Mouse (Mus musculus): ENCODE data around the gene Atoh8. TPM values are rescaled to one million over a fixed set of nuclear protein-coding genes. Genes with fewer than 3 reads are reported as not detected.

Gene Atoh8
- polyA plus RNA-seq, 1 experiment from 2014 or later = 20.6 TPM

DNA sequence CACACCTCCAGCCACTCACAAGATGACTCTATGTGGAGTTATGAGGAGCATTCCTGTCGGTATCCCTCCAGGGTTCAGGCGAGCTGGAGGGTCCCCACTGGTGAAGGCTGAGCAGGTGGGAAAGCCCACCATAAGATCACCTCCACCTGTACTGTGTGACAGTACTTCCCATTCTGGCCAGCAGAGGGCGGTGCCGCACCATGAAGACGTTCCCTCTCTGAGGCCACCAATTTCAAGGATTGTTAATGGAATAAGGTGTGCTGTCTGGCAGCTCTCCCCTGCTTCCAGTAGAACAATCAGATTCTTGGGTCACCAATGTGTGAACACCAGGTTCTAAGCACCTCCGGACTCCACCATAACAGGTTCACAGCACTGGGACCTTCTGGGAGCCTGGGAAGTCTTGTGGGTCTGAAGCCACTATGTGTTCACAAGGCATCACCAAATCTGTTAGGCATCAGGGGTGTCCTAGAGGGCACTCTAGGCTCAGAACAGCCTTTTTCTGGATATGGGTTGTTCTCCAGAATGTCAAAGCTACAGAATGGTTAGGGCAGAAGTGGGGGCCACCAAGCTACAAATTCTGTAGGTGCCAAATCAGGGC lies 49.4 kb downstream of the Atoh8 start:
- peak; percentile 64 for ATAC-seq

DNA sequence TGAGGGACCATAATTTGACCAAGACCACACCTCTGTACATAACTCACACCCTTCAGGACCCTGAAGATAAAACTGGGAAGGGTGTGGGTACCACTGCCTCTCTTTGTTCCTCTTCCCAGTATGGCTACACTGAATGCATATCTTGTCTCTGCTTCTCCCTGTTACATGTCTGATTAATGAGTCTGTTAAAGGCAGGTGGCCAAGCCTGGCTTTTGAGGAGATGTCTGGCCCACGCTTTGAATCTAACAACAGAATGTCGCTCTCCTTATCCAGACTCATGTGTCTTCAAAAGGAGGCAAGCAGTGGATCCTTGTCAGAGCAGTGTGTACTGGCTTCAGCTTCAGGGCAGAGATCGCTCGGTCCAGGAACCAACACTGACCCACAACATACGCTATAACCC lies 50.8 kb downstream of the Atoh8 start:
- 83% methylated on average over 5 of the region's 5 CpGs for WGBS
- ATAC-seq = no peak
- no peaks in the 10 kb centered on the region for H3K9me3 ChIP-seq (ENCODE audit: low read length)

More for the DNA sequence above, 49.4 kb downstream of the Atoh8 start:
- Histone ChIP-seq H3K27me3 (replicated peaks; ENCODE audit: insufficient read depth, low read length) (no peaks in the 10 kb centered on the region), H3K9me3 (ENCODE audit: low read length) (no peaks in the 10 kb centered on the region), H3K4me2 (replicated peaks; ENCODE audit: low read depth, low read length) (no peak overlapping the region), H3K4me1 (ENCODE audit: insufficient read depth, low read depth, low read length) (peaks cover 15% of the 10 kb centered on the region), H3K4me3 (ENCODE audit: low read depth, low read length) (no peak overlapping the region), H3K36me3 (ENCODE audit: insufficient read depth, low read length) (no peaks in the 10 kb centered on the region), H3K9ac (replicated peaks; ENCODE audit: low read depth) (no peak overlapping the region), H3K27ac (ENCODE audit: low read length) (no peak overlapping the region)
- TF ChIP-seq CTCF (IDR thresholded peaks at IDR 0.05) = peak; percentile 98
- TF ChIP-seq EP300 (IDR thresholded peaks at IDR 0.05) = no peak
- peak; percentile 81 for DNase-seq (ENCODE audit: low spot score)
- 3% methylated on average over 6 of the region's 6 CpGs for WGBS

DNA sequence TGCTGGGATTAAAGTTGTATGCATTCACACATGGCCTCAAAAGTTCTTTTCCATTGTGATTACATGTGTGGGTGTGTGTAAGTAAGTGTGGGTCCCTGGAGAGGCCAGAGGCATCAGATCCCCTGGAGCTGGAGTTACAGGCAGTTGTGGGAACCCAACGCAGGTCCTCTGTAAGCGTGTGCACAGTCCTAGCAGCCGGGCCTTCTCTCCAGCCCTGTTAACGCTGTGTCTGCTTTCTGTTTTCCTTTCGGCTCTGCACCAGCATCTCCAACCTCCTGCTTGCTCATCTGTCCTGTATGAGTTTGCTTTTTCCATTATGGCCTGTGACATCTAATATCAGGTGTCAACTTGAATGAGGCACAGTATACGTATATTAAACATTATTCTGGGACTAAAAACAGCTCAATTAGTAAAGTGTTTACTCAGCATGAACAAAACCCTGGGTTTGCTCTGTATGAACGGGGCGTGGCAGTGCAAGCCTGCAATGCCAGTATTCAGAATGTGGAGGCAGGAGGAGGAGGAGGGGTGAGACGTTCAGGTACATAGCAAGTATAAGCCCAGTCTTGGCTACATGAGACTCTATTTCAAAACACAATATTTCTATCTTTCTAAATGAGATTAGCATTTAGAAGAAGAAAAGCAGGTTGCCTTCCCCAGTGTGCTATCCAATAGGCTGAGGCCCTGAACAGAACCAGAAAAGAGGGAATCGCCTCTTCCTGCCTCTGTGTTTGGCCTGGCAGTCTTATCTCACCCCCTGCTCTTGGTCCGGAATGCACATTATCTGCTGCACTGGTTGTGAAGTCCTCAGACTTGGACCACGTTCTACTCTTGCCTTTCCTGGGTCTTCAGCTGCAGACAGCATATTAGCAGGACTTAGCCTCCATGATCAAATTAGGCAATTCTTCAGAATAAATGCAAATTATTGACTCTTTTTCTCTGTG lies 55.5 kb downstream of the Atoh8 start:
- no peak overlapping the region for H3K4me3 ChIP-seq (ENCODE audit: low read depth, low read length)
- H3K36me3 ChIP-seq (ENCODE audit: insufficient read depth, low read length) = no peaks in the 10 kb centered on the region
- TF ChIP-seq EP300 (IDR thresholded peaks at IDR 0.05) (no peak), CTCF (IDR thresholded peaks at IDR 0.05) (no peak)
- no peaks in the 10 kb centered on the region for H3K9me3 ChIP-seq (ENCODE audit: low read length)
- no peaks in the 10 kb centered on the region for H3K27me3 ChIP-seq (replicated peaks; ENCODE audit: insufficient read depth, low read length)
- no peak overlapping the region for H3K4me2 ChIP-seq (replicated peaks; ENCODE audit: low read depth, low read length)
- 55% methylated on average over 12 of the region's 12 CpGs for WGBS
- no peak overlapping the region for H3K9ac ChIP-seq (replicated peaks; ENCODE audit: low read depth)
- H3K27ac ChIP-seq (ENCODE audit: low read length) = 0 out of 2 replicates have a peak overlapping the region, but pooled peaks have one; percentile 11
- ATAC-seq (no peak), DNase-seq (ENCODE audit: low spot score) (peak; percentile 40)
- H3K4me1 ChIP-seq (ENCODE audit: insufficient read depth, low read depth, low read length) = peaks cover 11% of the 10 kb centered on the region; the same call in 1 of the 2 replicates

More for the DNA sequence above, 50.8 kb downstream of the Atoh8 start:
- H3K9ac ChIP-seq (replicated peaks; ENCODE audit: low read depth) = no peak overlapping the region
- DNase-seq (ENCODE audit: low spot score) = no peak
- H3K36me3 ChIP-seq (ENCODE audit: insufficient read depth, low read length) = no peaks in the 10 kb centered on the region
- no peak overlapping the region for H3K4me2 ChIP-seq (replicated peaks; ENCODE audit: low read depth, low read length)
- no peaks in the 10 kb centered on the region for H3K27me3 ChIP-seq (replicated peaks; ENCODE audit: insufficient read depth, low read length)
- no peak overlapping the region for H3K4me3 ChIP-seq (ENCODE audit: low read depth, low read length)
- H3K27ac ChIP-seq (ENCODE audit: low read length) = no peak overlapping the region
- peaks cover 21% of the 10 kb centered on the region for H3K4me1 ChIP-seq (ENCODE audit: insufficient read depth, low read depth, low read length)
- no peak for TF ChIP-seq EP300 (IDR thresholded peaks at IDR 0.05)
- no peak for TF ChIP-seq CTCF (IDR thresholded peaks at IDR 0.05)

GRCm38 (mm10) chr6:72179006-72179405 lies 56.4 kb downstream of the Atoh8 start:
- H3K4me2 ChIP-seq (replicated peaks; ENCODE audit: low read depth, low read length) = no peak overlapping the region
- ATAC-seq (peak; percentile 89), DNase-seq (ENCODE audit: low spot score) (peak; percentile 93)
- H3K4me1 ChIP-seq (ENCODE audit: insufficient read depth, low read depth, low read length) = peaks cover 11% of the 10 kb centered on the region; the same call in 1 of the 2 replicates
- no peaks in the 10 kb centered on the region for H3K27me3 ChIP-seq (replicated peaks; ENCODE audit: insufficient read depth, low read length)
- no peaks in the 10 kb centered on the region for H3K36me3 ChIP-seq (ENCODE audit: insufficient read depth, low read length)
- H3K9ac ChIP-seq (replicated peaks; ENCODE audit: low read depth) = no peak overlapping the region
- H3K9me3 ChIP-seq (ENCODE audit: low read length) = no peaks in the 10 kb centered on the region
- no peak overlapping the region for H3K27ac ChIP-seq (ENCODE audit: low read length)
- WGBS = 60% methylated on average over 3 of the region's 3 CpGs
- no peak for TF ChIP-seq CTCF (IDR thresholded peaks at IDR 0.05)
- TF ChIP-seq EP300 (IDR thresholded peaks at IDR 0.05) = peak; percentile 74
- no peak overlapping the region for H3K4me3 ChIP-seq (ENCODE audit: low read depth, low read length)

- peak; percentile 49 for ATAC-seq
- 46% methylated on average over 3 of the region's 3 CpGs for WGBS
- TF ChIP-seq EP300 (IDR thresholded peaks at IDR 0.05) (0 out of 2 replicates have a peak, but pooled peaks have one; percentile 14), CTCF (IDR thresholded peaks at IDR 0.05) (peak; percentile 13)
These were observed 58.0 kb downstream of the Atoh8 start for GRCm38 (mm10) chr6:72177417-72177816.

GRCm38 (mm10) chr6:72176004-72176403 lies 59.4 kb downstream of the Atoh8 start:
- Histone ChIP-seq H3K9me3 (ENCODE audit: low read length) (no peaks in the 10 kb centered on the region), H3K36me3 (ENCODE audit: insufficient read depth, low read length) (no peaks in the 10 kb centered on the region), H3K9ac (replicated peaks; ENCODE audit: low read depth) (0 out of 2 replicates have a peak overlapping the region, but pooled peaks have one; percentile 12), H3K4me3 (ENCODE audit: low read depth, low read length) (no peak overlapping the region), H3K27me3 (replicated peaks; ENCODE audit: insufficient read depth, low read length) (no peaks in the 10 kb centered on the region), H3K27ac (ENCODE audit: low read length) (no peak overlapping the region), H3K4me1 (ENCODE audit: insufficient read depth, low read depth, low read length) (peaks cover 11% of the 10 kb centered on the region; the same call in 1 of the 2 replicates), H3K4me2 (replicated peaks; ENCODE audit: low read depth, low read length) (no peak overlapping the region)
- ATAC-seq = no peak
- no peak for TF ChIP-seq CTCF (IDR thresholded peaks at IDR 0.05)
- DNase-seq (ENCODE audit: low spot score) = no peak
- 52% methylated on average over 5 of the region's 5 CpGs for WGBS

More at GRCm38 (mm10) chr6:72177417-72177816, 58.0 kb downstream of the Atoh8 start:
- no peaks in the 10 kb centered on the region for H3K36me3 ChIP-seq (ENCODE audit: insufficient read depth, low read length)
- peaks cover 11% of the 10 kb centered on the region; the same call in 1 of the 2 replicates for H3K4me1 ChIP-seq (ENCODE audit: insufficient read depth, low read depth, low read length)
- no peak overlapping the region for H3K9ac ChIP-seq (replicated peaks; ENCODE audit: low read depth)
- no peaks in the 10 kb centered on the region for H3K9me3 ChIP-seq (ENCODE audit: low read length)
- 0 out of 2 replicates have a peak overlapping the region, but pooled peaks have one; percentile 9 for H3K27ac ChIP-seq (ENCODE audit: low read length)
- H3K4me2 ChIP-seq (replicated peaks; ENCODE audit: low read depth, low read length) = no peak overlapping the region
- H3K27me3 ChIP-seq (replicated peaks; ENCODE audit: insufficient read depth, low read length) = no peaks in the 10 kb centered on the region
- peak; percentile 79 for DNase-seq (ENCODE audit: low spot score)
- no peak overlapping the region for H3K4me3 ChIP-seq (ENCODE audit: low read depth, low read length)

Measured in lung, postnatal 0 days (tissue).